Mouse (Mus musculus): ENCODE measurements at regions not wholly inside any gene's neighbourhood (a gene's known extent, or its start where the extent isn't known, plus 50 kb on each side); places are given as distances from the start of the nearest gene placed in this dataset.

GRCm38 (mm10) chr1:73233041-73233440 lies 217.3 kb upstream of the Tnp1 start:
- Histone ChIP-seq H3K27ac (replicated peaks; ENCODE audit: low read depth, low read length) (no peak overlapping the region), H3K4me1 (ENCODE audit: control insufficient read depth, insufficient read depth, insufficient read length, low read length) (no peaks in the 10 kb centered on the region), H3K4me3 (ENCODE audit: insufficient read depth, low read depth, low read length) (no peak overlapping the region)

- Histone ChIP-seq H3K4me1 (ENCODE audit: control insufficient read depth, insufficient read depth, insufficient read length, low read length) (no peaks in the 10 kb centered on the region), H3K4me3 (ENCODE audit: insufficient read depth, low read depth, low read length) (no peak overlapping the region), H3K27ac (replicated peaks; ENCODE audit: low read depth, low read length) (no peak overlapping the region)
Observed at GRCm38 (mm10) chr1:73230611-73231010, 214.9 kb upstream of the Tnp1 start.

- H3K4me3 ChIP-seq (ENCODE audit: insufficient read depth, low read depth, low read length) = no peak overlapping the region
- H3K4me1 ChIP-seq (ENCODE audit: control insufficient read depth, insufficient read depth, insufficient read length, low read length) = no peaks in the 10 kb centered on the region
- no peak overlapping the region for H3K27ac ChIP-seq (replicated peaks; ENCODE audit: low read depth, low read length)
Observed at GRCm38 (mm10) chr1:73227246-73227645, 211.5 kb upstream of the Tnp1 start.

GRCm38 (mm10) chr1:73221863-73222262 lies 206.2 kb upstream of the Tnp1 start:
- no peak overlapping the region for H3K27ac ChIP-seq (replicated peaks; ENCODE audit: low read depth, low read length)
- no peaks in the 10 kb centered on the region for H3K4me1 ChIP-seq (ENCODE audit: control insufficient read depth, insufficient read depth, insufficient read length, low read length)
- H3K4me3 ChIP-seq (ENCODE audit: insufficient read depth, low read depth, low read length) = no peak overlapping the region

GRCm38 (mm10) chr1:73214305-73214946 lies 198.7 kb upstream of the Tnp1 start:
- Histone ChIP-seq H3K4me1 (ENCODE audit: control insufficient read depth, insufficient read depth, insufficient read length, low read length) (no peaks in the 10 kb centered on the region), H3K27ac (replicated peaks; ENCODE audit: low read depth, low read length) (no peak overlapping the region), H3K4me3 (ENCODE audit: insufficient read depth, low read depth, low read length) (no peak overlapping the region)

GRCm38 (mm10) chr1:73207421-73207820 lies 191.7 kb upstream of the Tnp1 start:
- H3K27ac ChIP-seq (replicated peaks; ENCODE audit: low read depth, low read length) = no peak overlapping the region
- H3K4me3 ChIP-seq (ENCODE audit: insufficient read depth, low read depth, low read length) = no peak overlapping the region
- H3K4me1 ChIP-seq (ENCODE audit: control insufficient read depth, insufficient read depth, insufficient read length, low read length) = no peaks in the 10 kb centered on the region

- H3K4me3 ChIP-seq (ENCODE audit: insufficient read depth, low read depth, low read length) = no peak overlapping the region
- no peaks in the 10 kb centered on the region for H3K4me1 ChIP-seq (ENCODE audit: control insufficient read depth, insufficient read depth, insufficient read length, low read length)
- no peak overlapping the region for H3K27ac ChIP-seq (replicated peaks; ENCODE audit: low read depth, low read length)
Observed at GRCm38 (mm10) chr1:73205788-73206187, 190.1 kb upstream of the Tnp1 start.

GRCm38 (mm10) chr1:73200112-73200511 lies 184.4 kb upstream of the Tnp1 start:
- Histone ChIP-seq H3K27ac (replicated peaks; ENCODE audit: low read depth, low read length) (peak overlapping the region; percentile 84), H3K4me3 (ENCODE audit: insufficient read depth, low read depth, low read length) (no peak overlapping the region), H3K4me1 (ENCODE audit: control insufficient read depth, insufficient read depth, insufficient read length, low read length) (peaks cover 4% of the 10 kb centered on the region)

GRCm38 (mm10) chr1:73190832-73191231 lies 175.1 kb upstream of the Tnp1 start:
- Histone ChIP-seq H3K4me1 (ENCODE audit: control insufficient read depth, insufficient read depth, insufficient read length, low read length) (peaks cover 10% of the 10 kb centered on the region; the same call in 1 of the 2 replicates), H3K4me3 (ENCODE audit: insufficient read depth, low read depth, low read length) (no peak overlapping the region), H3K27ac (replicated peaks; ENCODE audit: low read depth, low read length) (no peak overlapping the region)

- Histone ChIP-seq H3K4me3 (ENCODE audit: insufficient read depth, low read depth, low read length) (no peak overlapping the region), H3K27ac (replicated peaks; ENCODE audit: low read depth, low read length) (peak overlapping the region; percentile 76), H3K4me1 (ENCODE audit: control insufficient read depth, insufficient read depth, insufficient read length, low read length) (peaks cover 10% of the 10 kb centered on the region; the same call in 1 of the 2 replicates)
Observed at GRCm38 (mm10) chr1:73188796-73189195, 173.1 kb upstream of the Tnp1 start.

- H3K4me1 ChIP-seq (ENCODE audit: control insufficient read depth, insufficient read depth, insufficient read length, low read length) = peaks cover 7% of the 10 kb centered on the region; the same call in 1 of the 2 replicates
- H3K27ac ChIP-seq (replicated peaks; ENCODE audit: low read depth, low read length) = no peak overlapping the region
- no peak overlapping the region for H3K4me3 ChIP-seq (ENCODE audit: insufficient read depth, low read depth, low read length)
Observed at GRCm38 (mm10) chr1:73184477-73184876, 168.8 kb upstream of the Tnp1 start.

GRCm38 (mm10) chr1:73178810-73179209 lies 163.1 kb upstream of the Tnp1 start:
- no peak overlapping the region for H3K4me3 ChIP-seq (ENCODE audit: insufficient read depth, low read depth, low read length)
- H3K27ac ChIP-seq (replicated peaks; ENCODE audit: low read depth, low read length) = no peak overlapping the region
- no peaks in the 10 kb centered on the region for H3K4me1 ChIP-seq (ENCODE audit: control insufficient read depth, insufficient read depth, insufficient read length, low read length)

- Histone ChIP-seq H3K4me3 (ENCODE audit: insufficient read depth, low read depth, low read length) (no peak overlapping the region), H3K27ac (replicated peaks; ENCODE audit: low read depth, low read length) (no peak overlapping the region), H3K4me1 (ENCODE audit: control insufficient read depth, insufficient read depth, insufficient read length, low read length) (no peaks in the 10 kb centered on the region)
Observed at GRCm38 (mm10) chr1:73177076-73177475, 161.4 kb upstream of the Tnp1 start.

GRCm38 (mm10) chr1:73170668-73171008 lies 154.9 kb upstream of the Tnp1 start:
- no peak overlapping the region for H3K27ac ChIP-seq (replicated peaks; ENCODE audit: low read depth, low read length)
- H3K4me3 ChIP-seq (ENCODE audit: insufficient read depth, low read depth, low read length) = no peak overlapping the region
- H3K4me1 ChIP-seq (ENCODE audit: control insufficient read depth, insufficient read depth, insufficient read length, low read length) = no peaks in the 10 kb centered on the region

- Histone ChIP-seq H3K27ac (replicated peaks; ENCODE audit: low read depth, low read length) (no peak overlapping the region), H3K4me3 (ENCODE audit: insufficient read depth, low read depth, low read length) (no peak overlapping the region), H3K4me1 (ENCODE audit: control insufficient read depth, insufficient read depth, insufficient read length, low read length) (no peaks in the 10 kb centered on the region)
Observed at GRCm38 (mm10) chr1:73169929-73170667, 154.4 kb upstream of the Tnp1 start.

Measured in brown adipose tissue, adult 24 weeks (tissue).